Mouse (Mus musculus): ENCODE measurements around the gene Plxnb3. TPM values are rescaled to one million over a fixed set of nuclear protein-coding genes. Genes with fewer than 3 reads are reported as not detected.

The Plxnb3 gene
- polyA plus RNA-seq (2014; fragmentation: Nextera tagmentation; extraction: Ambion mirVana), result 0.36 and 0.49 TPM in 2 replicates

DNA sequence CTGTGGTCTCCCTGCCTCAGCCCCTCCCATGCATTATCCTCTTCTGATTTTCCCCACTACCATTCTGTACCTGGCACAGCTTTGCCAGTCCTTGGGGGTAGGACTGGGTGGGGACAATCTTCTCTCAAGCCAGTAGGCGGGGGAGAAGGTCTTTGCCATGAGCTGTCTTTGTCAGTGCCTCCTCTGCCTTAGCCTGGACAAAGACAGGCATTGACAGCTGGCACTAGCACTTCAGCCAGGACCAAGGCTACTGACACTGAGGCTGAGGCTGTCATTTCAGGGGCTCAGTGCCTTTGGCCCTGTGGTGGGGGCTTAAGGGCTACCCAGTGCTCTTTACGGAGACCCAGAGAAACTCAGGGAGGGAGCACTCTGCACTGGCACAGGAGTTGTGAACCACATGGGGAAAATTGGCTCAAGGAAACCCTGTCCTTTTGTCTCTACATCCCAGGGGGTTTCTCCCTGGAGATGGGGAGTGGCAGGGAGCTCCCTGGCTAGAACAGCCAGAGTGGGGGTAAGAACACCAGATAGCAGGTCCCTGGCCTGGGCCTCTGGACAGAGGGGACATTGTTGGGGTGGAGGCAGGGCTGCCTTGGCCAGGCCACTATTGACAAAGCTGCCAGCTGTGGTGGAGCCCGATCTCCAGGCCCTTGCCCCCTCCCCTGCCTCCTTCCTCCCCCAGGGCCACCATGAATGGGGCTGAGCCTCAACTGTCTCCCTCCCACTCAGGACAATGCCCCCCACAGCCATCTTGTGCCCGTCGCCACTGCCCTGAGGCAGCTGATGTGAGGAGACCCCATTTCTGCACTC, at the start of gene Plxnb3:
Gene Plxnb3, plus strand, starts transcription at position 757 of the 807 bp plus-strand sequence.
- no peaks in the 10 kb centered on the region; the same call in 1 of the 2 replicates for H3K4me1 ChIP-seq (replicated peaks; ENCODE audit: control insufficient read depth, insufficient read depth, low read length)
- ATAC-seq (replicated peaks; ENCODE audit: low FRiP score) (no peak), DNase-seq (ENCODE audit: low spot score) (no peak)
- H3K27ac ChIP-seq (ENCODE audit: low read depth, low read length), result no peak within 1 kb of the TSS
- no peak within 1 kb of the TSS for H3K9ac ChIP-seq (ENCODE audit: low read depth, low read length)
- 74% methylated on average over 5 of the region's 5 CpGs for WGBS
- no peaks in the 10 kb centered on the region for H3K9me3 ChIP-seq (ENCODE audit: control insufficient read depth, low read length)
- H3K4me3 ChIP-seq (ENCODE audit: low read depth, low read length), result no peak within 1 kb of the TSS
- H3K36me3 ChIP-seq (ENCODE audit: control insufficient read depth, insufficient read depth, low read length), result no peaks in the 10 kb centered on the region
- H3K4me2 ChIP-seq, result no peak within 1 kb of the TSS
- H3K27me3 ChIP-seq (replicated peaks; ENCODE audit: control insufficient read depth, insufficient read depth, low read length), result peaks cover 8% of the 10 kb centered on the region

GRCm38 (mm10) chrX:73715476-73716108, 41.3 kb upstream of the Plxnb3 start:
- ATAC-seq (replicated peaks; ENCODE audit: low FRiP score), result peak; percentile 47
- peak overlapping the region; percentile 66 for H3K4me3 ChIP-seq (ENCODE audit: low read depth, low read length)
- H3K27ac ChIP-seq (ENCODE audit: low read depth, low read length), result peak overlapping the region; percentile 84
- peaks cover 2% of the 10 kb centered on the region; the same call in 1 of the 2 replicates for H3K36me3 ChIP-seq (ENCODE audit: control insufficient read depth, insufficient read depth, low read length)
- no peaks in the 10 kb centered on the region for H3K27me3 ChIP-seq (replicated peaks; ENCODE audit: control insufficient read depth, insufficient read depth, low read length)
- peak overlapping the region; percentile 75 for H3K4me2 ChIP-seq
- H3K9ac ChIP-seq (ENCODE audit: low read depth, low read length), result peak overlapping the region; percentile 83
- WGBS, result 12% methylated on average over 21 of the region's 21 CpGs
- no peak for DNase-seq (ENCODE audit: low spot score)
- H3K4me1 ChIP-seq (replicated peaks; ENCODE audit: control insufficient read depth, insufficient read depth, low read length), result peaks cover 11% of the 10 kb centered on the region
- no peaks in the 10 kb centered on the region for H3K9me3 ChIP-seq (ENCODE audit: control insufficient read depth, low read length)

- H3K4me2 ChIP-seq, result peak within 1 kb of the TSS; percentile 88
- DNase-seq (ENCODE audit: low spot score) (peak; percentile 87), ATAC-seq (replicated peaks; ENCODE audit: low FRiP score) (peak; percentile 90)
- H3K27ac ChIP-seq (ENCODE audit: low read depth, low read length), result peak within 1 kb of the TSS; percentile 84
- H3K9ac ChIP-seq (ENCODE audit: low read depth, low read length), result peak within 1 kb of the TSS; percentile 83
- H3K36me3 ChIP-seq (ENCODE audit: control insufficient read depth, insufficient read depth, low read length), result peaks cover 2% of the 10 kb centered on the region; the same call in 1 of the 2 replicates
- H3K27me3 ChIP-seq (replicated peaks; ENCODE audit: control insufficient read depth, insufficient read depth, low read length), result no peaks in the 10 kb centered on the region
- H3K9me3 ChIP-seq (ENCODE audit: control insufficient read depth, low read length), result no peaks in the 10 kb centered on the region
- H3K4me3 ChIP-seq (ENCODE audit: low read depth, low read length), result peak within 1 kb of the TSS; percentile 66
- H3K4me1 ChIP-seq (replicated peaks; ENCODE audit: control insufficient read depth, insufficient read depth, low read length), result peaks cover 11% of the 10 kb centered on the region
- WGBS, result 15% methylated on average over 42 of the region's 45 CpGs
Measured at GRCm38 (mm10) chrX:73716109-73716661, 40.7 kb upstream of the Plxnb3 start, which contains the start of the genes Bcap31 and Abcd1. Gene Bcap31 (minus strand): TSS chrX:73716175. Gene Abcd1 (plus strand): TSS chrX:73716597.

DNA sequence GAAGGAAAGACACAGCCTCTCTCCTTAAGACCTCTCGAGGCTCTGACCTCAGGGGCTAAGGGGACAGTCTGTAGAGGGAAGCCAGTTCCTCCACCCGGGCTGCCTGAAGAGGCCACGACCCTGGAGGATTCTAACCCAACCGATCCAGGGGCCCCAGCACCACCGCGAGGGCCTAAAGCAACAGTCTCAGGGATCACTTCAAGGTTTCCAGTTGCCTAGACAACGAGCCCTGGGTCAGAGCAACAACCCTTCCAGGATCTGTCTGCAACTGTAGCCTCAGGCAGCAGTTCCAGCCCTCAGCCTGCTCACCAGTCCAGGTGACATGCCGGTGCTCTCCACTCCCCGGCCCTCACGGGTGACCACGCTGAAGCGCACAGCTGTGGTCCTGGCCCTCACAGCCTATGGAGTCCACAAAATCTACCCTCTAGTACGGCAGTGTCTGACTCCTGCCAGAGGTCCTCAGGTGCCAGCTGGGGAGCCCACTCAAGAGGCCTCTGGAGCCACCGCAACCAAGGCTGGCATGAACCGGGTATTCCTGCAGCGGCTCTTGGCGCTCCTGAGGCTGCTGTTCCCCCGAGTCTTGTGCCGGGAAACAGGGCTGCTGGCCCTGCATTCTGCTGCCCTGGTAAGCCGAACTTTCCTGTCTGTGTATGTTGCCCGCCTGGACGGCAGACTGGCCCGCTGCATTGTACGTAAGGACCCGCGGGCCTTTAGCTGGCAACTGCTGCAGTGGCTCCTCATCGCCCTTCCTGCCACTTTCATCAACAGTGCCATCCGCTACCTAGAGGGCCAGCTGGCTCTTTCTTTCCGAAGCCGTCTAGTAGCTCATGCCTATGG, 40.0 kb upstream of the Plxnb3 start:
- DNase-seq (ENCODE audit: low spot score) (no peak), ATAC-seq (replicated peaks; ENCODE audit: low FRiP score) (peak; percentile 19)
- peak overlapping the region; percentile 66 for H3K9ac ChIP-seq (ENCODE audit: low read depth, low read length)
- H3K36me3 ChIP-seq (ENCODE audit: control insufficient read depth, insufficient read depth, low read length), result peaks cover 2% of the 10 kb centered on the region; the same call in 1 of the 2 replicates
- peaks cover 11% of the 10 kb centered on the region for H3K4me1 ChIP-seq (replicated peaks; ENCODE audit: control insufficient read depth, insufficient read depth, low read length)
- no peaks in the 10 kb centered on the region for H3K27me3 ChIP-seq (replicated peaks; ENCODE audit: control insufficient read depth, insufficient read depth, low read length)
- WGBS, result 29% methylated on average over 30 of the region's 30 CpGs
- peak overlapping the region; percentile 66 for H3K4me3 ChIP-seq (ENCODE audit: low read depth, low read length)
- H3K9me3 ChIP-seq (ENCODE audit: control insufficient read depth, low read length), result no peaks in the 10 kb centered on the region
- H3K4me2 ChIP-seq, result peak overlapping the region; percentile 88
- H3K27ac ChIP-seq (ENCODE audit: low read depth, low read length), result peak overlapping the region; percentile 68

GRCm38 (mm10) chrX:73717667-73718066, 39.2 kb upstream of the Plxnb3 start:
- Histone ChIP-seq H3K27me3 (replicated peaks; ENCODE audit: control insufficient read depth, insufficient read depth, low read length) (no peaks in the 10 kb centered on the region), H3K9ac (ENCODE audit: low read depth, low read length) (peak overlapping the region; percentile 66), H3K4me3 (ENCODE audit: low read depth, low read length) (peak overlapping the region; percentile 66), H3K9me3 (ENCODE audit: control insufficient read depth, low read length) (no peaks in the 10 kb centered on the region), H3K4me1 (replicated peaks; ENCODE audit: control insufficient read depth, insufficient read depth, low read length) (peaks cover 11% of the 10 kb centered on the region), H3K36me3 (ENCODE audit: control insufficient read depth, insufficient read depth, low read length) (peaks cover 2% of the 10 kb centered on the region; the same call in 1 of the 2 replicates), H3K4me2 (peak overlapping the region; percentile 88), H3K27ac (ENCODE audit: low read depth, low read length) (peak overlapping the region; percentile 68; the same call in 1 of the 2 replicates)
- WGBS, result 48% methylated on average over 11 of the region's 11 CpGs
- DNase-seq (ENCODE audit: low spot score) (no peak), ATAC-seq (replicated peaks; ENCODE audit: low FRiP score) (no peak)

DNA sequence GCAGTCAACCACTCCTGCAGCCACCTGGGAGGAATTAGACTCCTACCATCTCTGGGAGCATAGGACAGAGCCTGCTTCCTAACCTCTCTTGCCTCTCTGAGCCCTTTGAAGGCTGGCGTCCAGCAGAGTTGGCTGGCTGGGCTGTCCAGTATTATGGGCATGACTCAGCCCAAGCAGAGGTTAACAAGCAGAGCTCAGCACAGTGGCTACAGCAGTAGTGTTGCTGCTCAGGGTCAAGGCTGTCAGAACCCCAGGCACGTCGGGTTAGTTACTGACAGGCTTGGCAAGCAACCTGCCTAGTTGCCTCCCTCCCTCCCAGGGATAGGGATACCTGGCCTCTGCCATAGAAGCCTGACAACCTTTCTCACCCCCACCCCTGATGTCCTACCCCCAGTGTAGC, 38.6 kb upstream of the Plxnb3 start:
- H3K36me3 ChIP-seq (ENCODE audit: control insufficient read depth, insufficient read depth, low read length), result peaks cover 2% of the 10 kb centered on the region; the same call in 1 of the 2 replicates
- WGBS, result 59% methylated on average over 3 of the region's 3 CpGs
- no peak overlapping the region for H3K27ac ChIP-seq (ENCODE audit: low read depth, low read length)
- H3K9me3 ChIP-seq (ENCODE audit: control insufficient read depth, low read length), result no peaks in the 10 kb centered on the region
- DNase-seq (ENCODE audit: low spot score) (no peak), ATAC-seq (replicated peaks; ENCODE audit: low FRiP score) (no peak)
- peak overlapping the region; percentile 88 for H3K4me2 ChIP-seq
- peaks cover 11% of the 10 kb centered on the region for H3K4me1 ChIP-seq (replicated peaks; ENCODE audit: control insufficient read depth, insufficient read depth, low read length)
- H3K9ac ChIP-seq (ENCODE audit: low read depth, low read length), result no peak overlapping the region
- no peaks in the 10 kb centered on the region for H3K27me3 ChIP-seq (replicated peaks; ENCODE audit: control insufficient read depth, insufficient read depth, low read length)
- H3K4me3 ChIP-seq (ENCODE audit: low read depth, low read length), result peak overlapping the region; percentile 66; the same call in 1 of the 2 replicates

DNA sequence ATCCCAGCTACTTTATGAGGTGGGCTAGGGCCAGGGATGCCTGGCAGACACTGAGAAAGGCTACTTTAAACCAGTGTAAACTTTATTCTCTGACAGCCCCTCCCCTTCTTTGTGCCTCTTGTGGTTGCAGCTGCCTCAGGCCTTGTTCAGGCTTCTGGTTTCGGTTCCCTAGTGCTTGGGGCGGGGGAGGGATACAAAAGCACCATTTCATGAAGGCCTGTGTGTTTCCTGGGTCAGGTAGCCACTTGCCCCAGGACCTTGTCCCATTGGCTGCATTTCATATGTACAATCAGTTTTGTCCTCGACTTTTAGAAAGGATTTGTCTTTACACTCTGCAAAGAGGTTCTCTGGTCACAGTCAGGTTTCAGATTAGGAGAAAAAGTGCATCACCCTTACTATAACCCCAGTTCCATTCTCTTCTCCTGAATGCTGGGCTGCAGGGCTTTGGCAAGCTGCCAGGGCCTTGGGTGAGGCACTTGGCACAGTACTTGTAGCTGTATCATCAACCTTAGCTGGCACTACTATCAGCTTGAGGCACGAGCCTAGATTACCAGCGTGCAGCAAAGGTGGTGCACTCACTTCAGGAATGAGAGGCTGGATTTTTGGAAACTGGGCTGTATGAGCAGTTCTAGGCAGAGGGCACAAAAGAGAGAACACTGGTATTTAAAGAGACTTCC, 38.1 kb upstream of the Plxnb3 start:
- H3K4me2 ChIP-seq, result peak overlapping the region; percentile 88
- no peak for ATAC-seq (replicated peaks; ENCODE audit: low FRiP score)
- H3K36me3 ChIP-seq (ENCODE audit: control insufficient read depth, insufficient read depth, low read length), result no peaks in the 10 kb centered on the region
- H3K27me3 ChIP-seq (replicated peaks; ENCODE audit: control insufficient read depth, insufficient read depth, low read length), result no peaks in the 10 kb centered on the region
- H3K4me3 ChIP-seq (ENCODE audit: low read depth, low read length), result no peak overlapping the region
- no peak overlapping the region for H3K9ac ChIP-seq (ENCODE audit: low read depth, low read length)
- H3K4me1 ChIP-seq (replicated peaks; ENCODE audit: control insufficient read depth, insufficient read depth, low read length), result peaks cover 11% of the 10 kb centered on the region
- WGBS, result 55% methylated on average over 5 of the region's 5 CpGs
- H3K9me3 ChIP-seq (ENCODE audit: control insufficient read depth, low read length), result no peaks in the 10 kb centered on the region
- DNase-seq (ENCODE audit: low spot score), result no peak
- H3K27ac ChIP-seq (ENCODE audit: low read depth, low read length), result no peak overlapping the region; the same call in 1 of the 2 replicates

All from liver, embryonic 11.5 days (tissue).